ENCODE assay signal across 8 mouse cellular contexts in the genomic region with DNA sequence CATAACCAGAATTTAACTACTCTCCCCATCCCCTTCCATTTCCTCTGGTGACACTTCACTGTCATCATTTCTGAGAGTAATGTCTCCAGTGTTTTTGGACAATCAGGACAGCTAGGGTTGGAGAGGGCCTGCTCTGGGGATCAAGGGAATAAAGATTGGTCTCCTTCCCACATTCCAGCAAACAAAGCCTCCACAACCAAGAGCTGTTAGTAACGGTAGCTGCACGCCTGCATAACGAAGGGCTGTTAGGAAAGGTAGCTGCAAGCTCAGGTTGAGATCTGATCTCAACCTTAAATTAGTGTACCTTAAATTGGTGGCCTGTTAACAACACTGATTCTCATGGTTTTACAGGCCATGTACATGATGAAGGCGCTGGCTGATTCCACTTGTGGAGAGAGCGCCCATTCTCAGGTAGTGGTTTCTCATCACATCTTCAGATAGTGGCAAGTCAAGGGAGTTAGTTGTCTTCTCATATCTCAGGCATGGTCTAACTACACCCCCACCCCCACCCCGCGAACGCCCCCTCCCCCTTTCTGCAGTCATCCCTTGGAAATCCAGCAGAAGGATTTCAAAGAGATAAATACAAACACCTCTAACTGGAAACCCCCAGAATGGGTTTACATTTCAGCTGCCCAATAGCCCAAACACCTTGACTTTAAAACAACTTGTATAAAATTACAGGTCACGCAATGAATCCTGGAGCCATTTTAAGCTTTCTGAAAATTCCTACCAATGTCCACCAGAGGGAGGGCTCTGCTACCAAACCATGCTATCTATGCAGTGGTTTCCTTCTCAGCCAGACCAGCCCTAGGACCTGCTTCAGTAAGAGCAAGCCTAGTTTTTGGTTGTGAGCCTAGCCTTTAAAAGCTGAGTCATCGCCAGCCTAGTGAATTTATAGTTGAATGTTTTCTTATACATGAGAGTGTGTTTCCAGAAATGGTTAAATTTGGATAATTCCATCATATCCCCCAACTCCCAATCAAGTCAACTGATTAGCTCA. TPM values are rescaled to one million over a fixed set of nuclear protein-coding genes. Genes with fewer than 3 reads are reported as not detected.
DNase-seq lines count a peak whose midpoint lies in the region; ATAC-seq and TF ChIP-seq lines count a peak whose summit lies in the region.

No protein-coding gene starts in this region.

- DNase-seq in cerebellum, postnatal 10 days: peak; percentile 42 to 60
- no peak for DNase-seq in cerebellum, adult 11 months
- peak; percentile 36 for DNase-seq in urinary bladder, postnatal 14 days (ENCODE audit: low spot score)
- DNase-seq in urinary bladder, postnatal 4 days (ENCODE audit: low spot score in 2 of 2): no peak
- peak; percentile 77 for DNase-seq in forebrain, postnatal 0 days
- peak; percentile 9 to 47 for DNase-seq in layer of hippocampus, adult 18-20 months (ENCODE audit: low spot score in 2 of 2)
- DNase-seq in mesoderm, embryonic 11.5 days (ENCODE audit: low read depth, low spot score): peak; percentile 61
- DNase-seq in urinary bladder, postnatal 10 days (ENCODE audit: low spot score): no peak

- H3K4me1 ChIP-seq in forebrain, postnatal 0 days (ENCODE audit: insufficient read depth): no peaks in the 10 kb centered on the region

- H3K4me3 ChIP-seq in forebrain, postnatal 0 days (ENCODE audit: low read depth, low read length): no peak overlapping the region

- H3K9ac ChIP-seq in forebrain, postnatal 0 days: no peak overlapping the region

- WGBS in forebrain, postnatal 0 days: 75% methylated on average over 10 of the region's 10 CpGs

- H3K27ac ChIP-seq in forebrain, postnatal 0 days (ENCODE audit: low read depth, low read length): no peak overlapping the region

- peak; percentile 83 for TF ChIP-seq CTCF in forebrain, postnatal 0 days (IDR thresholded peaks at IDR 0.05; ENCODE audit: low read depth)

- H3K36me3 ChIP-seq in forebrain, postnatal 0 days (ENCODE audit: insufficient read depth): peaks cover 12% of the 10 kb centered on the region

- peak; percentile 91 for ATAC-seq in forebrain, postnatal 0 days

- H3K4me2 ChIP-seq in forebrain, postnatal 0 days (ENCODE audit: low read depth): no peak overlapping the region

- no peaks in the 10 kb centered on the region for H3K9me3 ChIP-seq in forebrain, postnatal 0 days (ENCODE audit: low read length)

- H3K27me3 ChIP-seq in forebrain, postnatal 0 days (ENCODE audit: insufficient read depth, low read length): no peaks in the 10 kb centered on the region

RNA-seq across cellular contexts. Expression of a gene that starts 21.3 kb away (rescaled TPM):
- 34.8 and 43.1 TPM in 2 replicates for total RNA-seq in forebrain, postnatal 0 days (2014; rRNA removed)
- polyA plus RNA-seq in forebrain, postnatal 0 days (2015; fragmentation: Nextera tagmentation; extraction: Ambion mirVana): 12.3 and 13.3 TPM in 2 replicates
- total RNA-seq in layer of hippocampus, adult 18-20 months (2021): 10 to 100 TPM; 17.8 to 18.1 TPM

RNA-seq across cellular contexts. Expression of a gene that starts 21.9 kb away (rescaled TPM):
- 31.9 and 33.2 TPM in 2 replicates for total RNA-seq in forebrain, postnatal 0 days (2014; rRNA removed)
- polyA plus RNA-seq in forebrain, postnatal 0 days (2015; fragmentation: Nextera tagmentation; extraction: Ambion mirVana): 39.9 and 40.8 TPM in 2 replicates
- total RNA-seq in layer of hippocampus, adult 18-20 months (2021): 10 to 100 TPM; 17.7 to 18.9 TPM

Comparison
In these comparisons a context has a peak if more than half of its experiments do, and no peak if none do; other contexts are left out.
1. DNase-seq: peak in cerebellum, postnatal 10 days (2 of 2), urinary bladder, postnatal 14 days (single experiment), forebrain, postnatal 0 days (single experiment), layer of hippocampus, adult 18-20 months (2 of 2) and mesoderm, embryonic 11.5 days (single experiment); none in cerebellum, adult 11 months (single experiment), urinary bladder, postnatal 4 days (0 of 2) and urinary bladder, postnatal 10 days (single experiment).